Mouse (Mus musculus) leukemia stem cell, adult 10-12 weeks (primary cell): ENCODE measurements around the gene Cdh5. TPM values are rescaled to one million over a fixed set of nuclear protein-coding genes. Genes with fewer than 3 reads are reported as not detected.

ENCODE experiments used
- polyA plus RNA-seq: library from polyadenylated mRNA; stranded (reverse); fragments of >175 nt; gene quantifications from 2 replicates; pipeline ENCODE4 v1.2.3, GENCODE M21; 2012; ENCODE audit warnings: low replicate concordance

Gene Cdh5
- 1.9 and 9.4 TPM in 2 replicates for polyA plus RNA-seq

GRCm38 (mm10) chr8:104101415-104101814, at the start of gene Cdh5:
Gene Cdh5, plus strand, starts transcription at chr8:104101625.

GRCm38 (mm10) chr8:104170118-104171049, 69.0 kb downstream of the Cdh5 start, which contains the start of gene Bean1:
Gene Bean1, plus strand, starts transcription at chr8:104170442.

Other genes with a start within 250 kb of the Cdh5 start
- 0.44 TPM in 1 of 2 replicates, not detected in the other for gene Bean1, start 68.8 kb downstream of the Cdh5 start, polyA plus RNA-seq
- gene Tk2, start 146.9 kb downstream of the Cdh5 start, polyA plus RNA-seq = 16.7 and 27.9 TPM in 2 replicates
- gene Cklf, start 149.2 kb downstream of the Cdh5 start, polyA plus RNA-seq = 2.6 and 4.6 TPM in 2 replicates
- gene Cmtm2a, start 191.6 kb downstream of the Cdh5 start, polyA plus RNA-seq = not detected in 2 replicates
- gene Gm45711, start 208.5 kb downstream of the Cdh5 start, polyA plus RNA-seq = not detected in 2 replicates
- not detected in 2 replicates for gene Cmtm1, start 208.5 kb downstream of the Cdh5 start, polyA plus RNA-seq
- gene Gm11020, start 219.9 kb downstream of the Cdh5 start, polyA plus RNA-seq = not detected in 2 replicates
- not detected in 2 replicates for gene Cmtm2b, start 220.6 kb downstream of the Cdh5 start, polyA plus RNA-seq
- 16.1 and 29.9 TPM in 2 replicates for gene Cmtm3, start 237.8 kb downstream of the Cdh5 start, polyA plus RNA-seq